Mouse (Mus musculus) NIH3T3 (cell line): ENCODE data around the gene Fosl2.
"Not testable (repeated sequence)": the region's sequence is repeated elsewhere in the genome, so short reads cannot be mapped to it uniquely, and the experiment has no call there.

Experiments
- DNase-seq: peaks from one replicate; pipeline ENCODE4 v3.0.0-alpha.2; 2012; ENCODE audit warnings: low read depth

Fosl2 gene

DNA sequence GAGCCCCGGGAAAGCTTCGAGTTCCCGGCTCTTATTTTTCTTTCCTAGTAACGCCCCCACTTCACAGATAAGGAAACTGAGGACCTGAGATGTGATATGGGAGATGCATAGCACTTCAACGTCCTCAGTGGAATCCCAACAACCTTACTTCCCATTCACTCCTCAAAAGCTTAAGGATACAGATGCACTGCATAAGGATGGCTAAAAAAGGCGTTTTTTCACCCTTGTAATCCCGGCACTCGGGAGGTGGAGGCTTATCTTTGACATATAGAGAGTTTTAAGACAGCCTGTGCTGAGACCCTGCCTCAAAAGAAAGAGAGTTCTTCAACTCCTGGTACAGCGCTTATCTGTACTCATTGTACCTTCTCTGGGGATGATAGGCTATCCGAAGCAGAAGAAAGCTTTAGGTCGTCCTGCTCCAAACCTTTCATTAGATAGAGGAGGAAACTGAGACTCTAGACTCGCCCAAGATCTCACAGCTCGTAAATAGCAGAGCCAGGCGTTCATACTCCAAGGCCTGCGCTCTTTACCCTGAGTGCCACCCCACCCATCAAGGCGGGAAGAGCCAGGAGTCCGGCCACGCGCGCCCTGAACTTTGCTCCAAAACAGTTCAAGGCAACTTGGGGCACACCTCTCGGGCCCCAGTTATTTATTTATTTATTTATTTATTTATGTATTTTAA is 1.4 kb upstream of the Fosl2 start:
- peak; percentile 71 for DNase-seq

DNA sequence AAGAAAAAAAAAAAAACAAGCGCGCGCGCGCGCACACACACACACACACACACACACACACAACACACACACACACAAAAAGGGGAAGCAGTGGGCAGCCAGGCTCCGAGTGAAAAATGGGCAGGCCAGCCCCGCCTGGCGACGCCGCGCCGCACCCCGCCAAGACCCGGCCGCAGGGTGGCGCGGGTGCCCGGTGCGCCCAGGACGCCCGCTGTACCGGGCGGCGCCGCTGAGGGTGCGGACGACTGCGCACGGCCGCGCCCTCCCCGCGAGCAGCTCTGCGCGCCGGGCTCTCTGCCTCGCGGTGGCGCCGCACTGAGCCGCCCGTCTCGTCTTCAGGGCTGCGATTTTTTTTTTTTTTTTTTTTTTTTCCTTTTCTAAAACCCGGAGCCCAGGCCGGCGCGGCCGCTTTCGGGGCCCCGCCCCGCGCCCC is 682 bp upstream of the Fosl2 start:
- no peak for DNase-seq

DNA sequence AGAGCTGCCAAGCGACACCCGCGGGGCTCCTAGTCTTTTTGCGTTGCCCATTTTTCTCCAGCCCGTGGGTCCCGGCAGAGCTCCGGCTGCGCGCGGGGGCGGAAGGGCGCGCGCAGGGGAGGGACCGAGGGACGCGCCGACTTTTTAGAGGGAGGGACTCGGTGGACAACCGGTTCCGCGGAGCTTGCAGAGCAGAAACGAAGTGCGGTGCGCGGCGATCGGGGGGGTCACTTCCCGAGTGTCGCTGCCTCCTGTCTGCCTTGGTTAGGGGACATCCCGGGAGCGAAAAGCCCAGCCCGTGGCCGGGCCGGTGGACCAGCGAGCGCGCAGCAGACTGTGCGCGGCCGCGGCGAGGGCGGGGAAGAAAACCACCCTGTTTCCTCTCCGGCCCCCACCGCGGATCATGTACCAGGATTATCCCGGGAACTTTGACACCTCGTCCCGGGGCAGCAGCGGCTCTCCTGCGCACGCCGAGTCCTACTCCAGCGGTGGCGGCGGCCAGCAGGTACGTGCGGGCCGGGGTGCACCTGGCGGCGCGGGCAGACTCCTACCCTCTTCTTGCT is 781 bp downstream of the Fosl2 start:
- DNase-seq = peak; percentile 77

DNA sequence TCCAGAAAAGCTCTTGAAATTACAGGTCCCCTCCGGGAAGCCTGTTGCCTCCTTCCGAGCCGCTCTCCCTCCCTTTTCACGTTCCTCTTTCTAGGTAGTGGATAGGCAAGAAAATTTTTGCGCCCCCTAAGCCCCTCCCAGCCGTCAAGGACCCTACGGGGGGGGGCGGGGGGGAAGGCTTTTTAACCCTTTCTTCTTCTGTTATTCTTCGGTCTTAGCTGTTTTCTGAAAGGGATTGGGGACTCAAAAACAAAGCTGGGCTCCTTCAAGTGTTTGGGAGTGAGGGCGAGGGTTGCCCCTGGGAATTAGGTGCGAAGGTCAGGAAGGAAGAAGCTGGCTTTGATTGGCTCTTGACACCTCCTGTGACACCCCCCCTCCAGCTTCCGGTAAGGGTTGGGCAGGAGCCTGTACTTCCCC is 1.5 kb downstream of the Fosl2 start:
- peak; percentile 76 for DNase-seq

DNA sequence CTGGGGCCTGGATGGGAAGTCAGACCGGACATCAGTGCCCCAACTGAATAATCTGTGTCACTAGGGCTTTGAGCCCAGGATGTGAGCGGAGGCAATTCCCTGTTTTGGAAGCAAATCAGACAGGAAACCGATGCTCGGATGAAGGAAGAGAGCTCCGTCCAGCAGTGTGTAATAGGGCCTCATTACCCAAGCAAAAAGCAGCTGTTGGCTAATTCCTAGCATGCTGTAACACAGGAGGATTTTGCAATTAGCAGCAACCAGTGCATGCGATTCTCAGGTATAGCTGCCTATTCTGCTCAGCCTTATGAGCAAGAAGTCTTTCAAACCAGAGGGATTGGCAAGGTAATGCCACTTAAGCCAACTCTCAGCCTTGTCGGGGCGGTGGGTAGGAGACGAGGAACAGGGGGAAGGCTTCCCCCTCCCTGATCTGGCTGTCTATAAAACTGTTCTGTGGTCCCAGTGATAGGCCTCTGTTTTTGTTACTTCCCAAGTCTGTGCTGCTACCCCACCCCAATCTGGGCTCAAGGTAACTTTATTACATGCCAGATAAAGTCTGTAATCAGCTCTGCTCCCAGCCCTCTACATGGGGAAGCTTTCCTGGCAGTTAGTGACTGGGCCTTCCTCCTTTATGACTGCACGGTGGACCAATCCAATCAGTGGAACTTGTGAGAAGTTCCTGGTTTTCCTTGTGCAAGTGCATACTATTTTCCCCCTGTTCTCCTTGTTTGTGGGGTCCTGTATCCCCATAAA is 3.0 kb downstream of the Fosl2 start:
- DNase-seq = peak; percentile 64

DNA sequence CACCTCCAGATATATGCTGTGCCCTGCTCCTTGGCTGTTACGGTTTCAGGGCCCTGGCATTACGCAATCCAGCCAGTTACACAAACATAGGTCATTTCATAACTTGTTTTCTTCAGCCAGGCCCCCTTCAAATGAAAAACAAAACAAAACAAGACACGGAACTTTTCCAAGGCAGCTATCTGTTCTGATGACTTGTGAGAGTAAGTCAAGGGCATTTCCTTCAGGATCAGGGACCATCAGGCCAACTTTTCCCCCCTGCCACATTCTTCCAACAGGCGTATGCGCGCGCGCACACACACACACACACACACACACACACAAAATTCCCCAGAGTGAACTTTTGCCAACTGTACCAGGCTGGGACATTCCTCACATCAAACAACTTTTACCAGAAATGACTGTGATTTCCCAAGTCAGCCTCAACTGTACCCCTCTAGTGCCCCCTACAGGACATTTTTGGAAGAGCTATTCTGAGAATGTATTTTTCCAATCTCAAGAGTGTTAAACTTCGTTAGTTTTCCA is 4.0 kb downstream of the Fosl2 start:
- peak; percentile 89 for DNase-seq

DNA sequence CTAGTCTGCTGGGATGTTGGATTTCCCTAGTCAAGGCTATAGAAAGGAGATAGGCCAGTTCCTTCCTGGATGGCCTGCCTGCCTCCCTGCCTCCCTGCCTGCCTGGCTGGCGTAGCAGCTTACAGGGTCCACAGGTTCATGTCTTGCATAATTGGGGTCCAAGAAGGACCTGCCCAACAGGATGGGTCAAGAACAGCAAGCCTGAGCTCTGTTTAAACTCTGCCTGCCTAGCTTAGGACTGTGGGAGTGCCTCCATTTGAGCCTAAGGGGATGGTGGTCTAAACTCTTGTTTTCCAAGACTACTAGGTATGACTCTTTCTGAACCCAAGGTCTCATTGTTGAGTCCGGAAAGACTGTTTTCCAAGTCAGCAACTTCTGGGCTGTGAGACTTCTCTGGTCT is 6.3 kb downstream of the Fosl2 start:
- DNase-seq = no peak

DNA sequence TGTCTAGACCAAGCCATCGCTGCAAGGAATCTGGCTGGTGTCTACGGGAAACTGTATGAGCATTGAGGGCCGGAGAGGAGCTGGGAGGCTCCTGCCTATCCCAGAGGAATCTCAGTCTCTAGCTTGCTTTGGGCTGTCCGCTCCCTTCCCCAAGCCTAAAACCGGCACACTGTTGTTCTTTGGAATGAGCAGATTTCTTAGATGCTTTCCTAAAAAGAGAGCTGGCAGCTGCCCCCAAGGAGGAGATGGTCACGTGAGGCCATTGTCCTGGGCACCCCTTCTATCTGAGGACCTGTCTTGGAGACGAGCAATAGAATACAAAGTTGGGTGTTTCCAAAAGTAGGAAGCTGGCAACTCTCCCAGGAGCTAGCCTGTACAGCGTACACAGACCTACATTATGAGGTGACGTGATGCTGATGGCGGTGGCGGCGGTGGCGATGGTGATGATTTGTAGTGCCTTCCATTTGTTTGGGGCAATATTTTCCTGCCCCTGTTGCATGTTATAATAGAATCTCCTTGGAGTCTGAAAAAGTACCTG is 7.9 kb downstream of the Fosl2 start:
- no peak for DNase-seq

DNA sequence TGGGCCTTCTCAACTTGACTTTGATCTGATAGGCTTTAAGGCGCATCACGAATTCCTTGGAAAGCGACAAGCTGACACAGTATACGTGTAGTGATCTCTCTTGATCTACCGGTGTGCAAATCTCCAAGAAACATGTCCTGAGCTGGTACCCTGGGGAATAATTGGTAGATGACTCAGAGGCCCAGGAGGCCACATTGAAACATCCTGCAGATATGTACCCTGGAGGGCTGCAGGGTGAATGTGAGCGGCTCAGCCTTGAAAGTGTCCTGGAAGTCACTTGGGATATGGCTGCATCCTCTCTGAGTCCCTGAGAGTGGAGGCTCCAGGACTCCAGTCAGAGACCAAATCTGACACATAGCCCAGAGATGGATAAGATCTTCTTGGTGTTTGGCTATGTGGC is 10.7 kb downstream of the Fosl2 start:
- DNase-seq = peak; percentile 32

DNA sequence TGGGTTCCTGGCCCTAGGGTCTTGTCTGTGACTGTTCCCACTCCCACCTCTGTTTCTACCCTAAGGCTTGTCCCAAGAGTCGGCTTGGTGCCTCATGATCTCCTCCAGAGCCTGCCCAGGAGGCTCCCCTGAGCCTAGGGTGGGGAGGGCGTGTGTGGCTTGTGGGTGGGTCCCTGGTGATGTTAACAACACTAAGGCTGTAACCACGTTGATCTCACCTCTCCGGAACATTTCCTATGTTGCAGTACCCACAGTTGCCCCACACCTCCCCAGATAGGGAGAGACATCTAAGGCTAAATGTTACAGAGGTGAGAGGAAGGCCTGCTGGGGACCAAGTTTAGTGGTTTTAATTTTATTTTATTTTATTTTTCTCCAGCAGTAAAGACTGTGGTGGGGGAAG is 13.0 kb downstream of the Fosl2 start:
- DNase-seq = no peak

DNA sequence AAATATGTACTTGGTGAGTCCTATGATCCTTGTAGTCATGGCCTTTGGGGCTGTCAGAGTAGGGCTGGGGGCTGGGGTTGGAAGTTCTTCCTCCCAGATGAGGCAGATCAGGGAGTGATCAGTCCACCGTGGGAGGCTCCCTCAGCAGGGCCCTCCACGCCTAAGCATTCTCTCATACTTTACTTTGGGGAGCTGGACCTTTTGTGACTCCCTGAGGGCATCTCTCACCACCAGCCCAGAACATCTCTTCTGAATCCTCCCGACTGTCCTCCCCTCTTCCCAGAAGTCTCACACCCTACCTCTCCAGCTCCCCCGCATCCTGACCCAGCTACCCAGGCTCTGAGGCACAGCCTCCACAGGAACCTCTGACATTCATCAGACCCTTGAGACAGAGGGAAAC is 15.6 kb downstream of the Fosl2 start:
- no peak for DNase-seq

DNA sequence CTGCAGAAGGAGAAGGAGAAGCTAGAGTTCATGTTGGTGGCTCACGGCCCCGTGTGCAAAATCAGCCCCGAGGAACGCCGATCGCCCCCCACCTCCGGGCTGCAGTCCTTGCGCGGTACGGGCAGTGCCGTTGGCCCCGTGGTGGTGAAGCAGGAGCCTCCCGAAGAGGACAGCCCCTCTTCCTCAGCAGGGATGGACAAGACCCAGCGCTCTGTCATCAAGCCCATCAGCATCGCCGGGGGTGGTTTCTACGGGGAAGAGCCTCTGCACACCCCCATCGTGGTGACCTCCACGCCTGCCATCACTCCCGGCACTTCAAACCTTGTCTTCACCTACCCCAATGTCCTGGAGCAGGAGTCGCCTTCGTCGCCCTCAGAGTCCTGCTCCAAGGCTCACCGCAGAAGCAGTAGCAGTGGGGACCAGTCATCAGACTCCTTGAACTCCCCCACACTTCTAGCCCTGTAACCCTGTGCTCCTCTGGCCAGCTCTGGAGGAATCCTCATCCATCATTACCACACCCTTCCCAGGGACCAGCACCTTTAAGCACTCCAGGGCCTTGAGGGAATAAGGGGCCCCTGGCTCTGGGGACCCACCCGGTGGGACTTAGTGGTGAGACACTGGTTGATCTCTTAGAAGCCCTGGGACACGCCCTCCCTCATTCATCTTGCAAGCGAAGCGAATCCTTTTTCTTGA is 17.3 kb downstream of the Fosl2 start:
- no peak for DNase-seq

DNA sequence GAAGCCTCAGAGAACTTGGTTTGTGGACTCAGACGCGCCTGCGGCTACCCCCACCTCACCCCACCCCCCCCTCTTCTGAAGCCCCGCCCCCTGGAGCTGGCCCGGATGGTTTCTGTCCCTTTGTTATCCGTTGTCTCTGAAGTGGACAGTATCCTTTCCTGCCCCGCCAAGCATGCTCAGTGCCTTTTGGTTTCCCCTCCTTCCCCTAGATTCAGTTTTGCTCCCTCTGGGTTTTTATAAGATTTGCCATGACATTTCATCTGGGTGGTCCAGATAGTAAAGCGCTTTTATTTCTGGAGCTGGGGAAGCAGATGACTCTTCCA is 17.8 kb downstream of the Fosl2 start:
- no peak for DNase-seq

DNA sequence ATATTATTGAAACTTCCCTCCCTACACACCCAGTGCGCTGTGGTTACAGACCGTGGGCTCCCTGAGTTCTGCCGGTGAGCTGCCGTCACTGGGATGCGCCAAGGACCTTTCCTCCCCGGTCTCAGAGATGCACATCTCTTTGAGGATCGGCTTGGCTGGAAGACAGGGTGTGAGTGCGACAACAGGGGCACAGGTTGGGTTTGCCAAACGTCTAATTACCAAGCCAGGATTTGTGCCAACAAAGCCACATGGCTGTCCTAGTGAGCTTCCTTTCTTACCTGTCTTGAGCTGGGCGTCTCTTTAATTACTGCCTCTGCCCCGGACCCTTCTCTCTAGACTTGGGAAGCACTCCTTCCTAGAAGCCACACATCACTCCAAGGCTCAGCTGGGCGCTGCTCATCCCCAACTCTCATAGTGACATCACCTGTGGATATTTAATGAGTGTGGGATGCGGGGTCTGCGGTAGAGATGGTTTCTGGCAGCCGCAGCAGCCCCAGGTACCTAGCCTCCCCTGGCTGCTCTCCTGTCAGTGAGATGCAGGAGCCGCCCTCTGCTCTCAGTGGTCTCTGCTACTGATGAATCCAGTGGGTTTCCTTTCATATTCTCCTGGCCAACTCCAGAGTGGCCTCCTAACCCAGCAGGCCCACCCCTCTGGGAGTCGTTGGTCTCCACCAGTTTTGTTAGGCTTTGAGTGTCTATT is 18.3 kb downstream of the Fosl2 start:
- no peak for DNase-seq

DNA sequence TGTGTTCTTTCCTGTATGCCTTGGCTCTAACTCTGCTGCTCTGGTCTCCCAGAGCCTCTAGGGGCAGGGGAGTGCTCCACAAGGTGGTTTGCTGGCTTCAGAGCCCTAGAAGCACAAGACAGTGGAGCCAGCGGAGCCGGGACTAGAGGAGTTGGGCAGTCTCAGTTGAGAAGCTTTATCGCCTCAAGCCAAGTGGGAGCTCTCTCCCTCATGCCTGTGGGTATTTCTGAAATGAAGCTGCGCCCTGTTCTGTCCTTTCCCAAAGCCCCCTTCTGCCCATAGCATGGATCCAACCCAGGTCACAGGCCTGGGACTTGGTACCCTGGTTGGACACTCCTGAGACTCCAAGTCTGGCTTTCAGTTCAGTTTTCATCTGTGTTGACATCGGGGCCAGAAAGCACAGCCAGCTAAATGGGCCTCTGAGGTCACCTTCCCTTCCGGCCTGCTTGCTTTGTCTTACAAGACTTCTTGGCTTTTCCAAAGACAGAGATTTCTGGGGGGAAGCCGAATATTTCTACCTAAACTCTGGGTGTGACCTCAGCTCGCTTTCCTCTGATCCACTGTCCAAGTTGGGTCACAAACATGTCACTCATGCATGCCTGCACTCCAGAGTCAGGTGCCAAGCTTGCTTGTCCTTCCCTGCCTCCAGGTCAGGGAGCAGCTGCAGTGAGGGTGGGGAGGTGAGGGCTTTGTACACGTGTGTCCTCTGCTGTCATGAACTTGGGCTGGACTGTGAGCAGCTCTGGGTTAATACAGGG is 19.5 kb downstream of the Fosl2 start:
- DNase-seq = no peak

DNA sequence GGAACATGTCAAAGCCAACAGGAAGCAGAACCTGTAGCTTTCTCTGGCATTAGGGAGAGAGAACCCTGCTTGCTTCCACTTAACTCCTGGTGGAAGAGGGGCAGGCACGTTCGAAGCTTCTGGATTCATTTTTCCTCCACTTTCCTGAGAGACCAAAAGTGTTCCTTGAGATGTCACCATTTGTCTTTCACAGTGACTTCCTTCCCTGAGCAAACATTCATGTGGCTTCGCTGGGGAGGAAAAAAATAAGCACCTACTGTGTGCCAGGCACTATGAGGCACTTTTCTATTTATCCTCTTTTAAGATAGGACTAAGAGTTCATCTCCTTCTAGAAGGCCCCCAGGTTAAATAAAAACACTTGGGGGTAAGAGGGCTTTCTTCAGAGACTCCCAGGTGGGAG is 20.3 kb downstream of the Fosl2 start:
- no peak for DNase-seq

DNA sequence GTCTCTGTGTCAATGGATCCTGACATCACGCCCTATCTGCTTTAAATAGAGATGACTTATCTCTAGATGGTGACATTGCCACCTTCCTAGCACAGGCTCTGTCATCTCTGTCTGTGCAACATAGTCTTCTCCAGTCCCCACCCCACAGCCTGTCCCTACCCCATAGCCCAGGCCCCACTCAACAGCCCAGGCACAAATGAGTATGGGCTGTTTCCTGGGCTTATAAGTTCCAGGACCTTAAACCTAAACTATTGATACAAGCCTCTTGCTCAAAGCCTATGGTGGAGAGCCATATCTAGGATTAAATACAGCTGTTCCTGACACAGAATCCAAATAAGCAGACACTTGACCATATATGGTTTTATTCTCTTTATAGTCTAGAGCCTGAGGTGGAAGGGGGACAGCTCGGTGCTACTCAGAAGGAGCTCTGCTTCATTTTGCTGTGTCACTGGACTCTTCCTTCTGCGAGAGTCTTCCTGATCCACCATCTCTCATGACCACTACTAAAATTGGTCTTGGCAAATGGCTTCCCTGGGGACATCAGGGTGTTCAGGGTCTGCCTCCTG is 28.0 kb downstream of the Fosl2 start:
- peak; percentile 47 for DNase-seq

DNA sequence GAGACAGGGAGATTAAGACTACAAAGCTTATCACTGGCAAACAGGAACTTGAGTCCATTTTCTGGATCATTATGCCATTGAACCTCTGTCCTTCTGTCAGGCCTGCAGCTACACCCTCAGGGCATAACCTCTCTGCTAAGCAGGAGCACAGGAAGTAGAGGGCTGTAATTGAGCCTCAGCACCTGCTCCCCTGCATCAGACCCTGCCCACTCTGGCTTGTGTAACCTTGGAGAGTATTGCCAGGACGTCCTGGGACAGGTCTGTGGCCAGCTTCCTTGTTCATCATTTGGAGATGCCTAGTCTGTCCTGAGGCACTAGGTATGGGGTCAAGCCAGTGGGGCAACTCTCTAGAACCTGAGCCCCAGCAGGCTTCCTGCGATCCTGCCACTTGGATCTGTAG is 36.6 kb downstream of the Fosl2 start:
- DNase-seq = no peak

DNA sequence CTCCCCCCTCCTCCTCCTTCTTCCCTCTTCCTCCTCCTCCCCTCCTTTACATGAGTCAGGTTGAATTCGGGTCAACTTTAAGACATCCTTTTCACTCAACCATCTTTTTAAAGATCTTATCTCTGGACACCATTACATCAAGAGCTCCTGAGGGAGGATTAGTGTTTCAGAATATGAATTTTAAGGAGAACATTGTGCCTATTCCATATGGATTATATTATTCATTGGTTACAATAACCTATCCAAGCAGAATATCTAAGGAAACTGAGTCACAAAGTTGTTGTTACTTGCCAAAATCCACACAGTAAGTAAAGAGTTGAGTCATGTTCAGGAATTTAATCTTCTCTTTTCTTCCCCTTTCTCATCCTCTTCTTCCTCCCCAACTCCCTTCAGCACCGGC is 41.2 kb downstream of the Fosl2 start:
- DNase-seq = no peak

DNA sequence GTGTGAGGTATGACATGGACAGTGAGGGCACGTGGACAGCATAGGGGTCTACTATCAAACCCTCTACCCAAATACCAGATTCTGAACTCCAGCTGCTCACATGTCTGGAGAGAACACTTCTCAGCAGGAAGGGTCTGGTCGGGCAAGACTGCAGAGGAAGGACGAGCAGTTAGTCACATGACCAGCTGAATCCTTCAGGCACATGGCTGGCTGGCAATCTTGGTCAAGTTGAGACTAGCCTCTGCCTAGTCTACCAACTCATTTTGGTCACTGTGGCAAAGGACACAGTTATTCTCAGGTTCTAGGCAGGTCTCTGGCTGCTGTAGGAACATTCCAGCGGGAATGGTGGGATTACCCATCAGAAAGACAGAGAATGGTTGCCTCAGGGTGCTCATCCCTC is 42.1 kb downstream of the Fosl2 start:
- no peak for DNase-seq

DNA sequence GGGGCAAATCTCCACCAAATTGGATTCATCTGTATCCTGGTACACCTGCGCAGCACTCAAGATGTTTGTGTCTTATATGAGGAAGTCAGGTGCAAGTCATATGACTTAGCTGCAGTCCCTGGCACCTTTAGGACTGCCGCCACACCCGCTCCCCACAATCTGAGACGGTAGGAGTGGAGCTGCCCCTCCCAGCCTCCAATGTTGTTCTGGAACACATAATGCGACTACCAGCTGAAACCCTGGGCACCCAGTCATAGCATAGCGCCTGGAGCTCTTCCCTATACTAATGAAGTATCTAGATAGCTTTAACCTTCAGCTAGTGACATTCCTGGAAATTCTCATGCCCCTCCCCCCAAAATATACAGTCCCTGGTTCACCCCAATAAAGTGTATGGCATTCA is 43.1 kb downstream of the Fosl2 start:
- not testable (repeated sequence) for DNase-seq
